Mouse (Mus musculus): ENCODE data around the gene Vmn1r48.
"Not testable (repeated sequence)": the region's sequence is repeated elsewhere in the genome, so short reads cannot be mapped to it uniquely, and the experiment has no call there.

The Vmn1r48 gene

DNA sequence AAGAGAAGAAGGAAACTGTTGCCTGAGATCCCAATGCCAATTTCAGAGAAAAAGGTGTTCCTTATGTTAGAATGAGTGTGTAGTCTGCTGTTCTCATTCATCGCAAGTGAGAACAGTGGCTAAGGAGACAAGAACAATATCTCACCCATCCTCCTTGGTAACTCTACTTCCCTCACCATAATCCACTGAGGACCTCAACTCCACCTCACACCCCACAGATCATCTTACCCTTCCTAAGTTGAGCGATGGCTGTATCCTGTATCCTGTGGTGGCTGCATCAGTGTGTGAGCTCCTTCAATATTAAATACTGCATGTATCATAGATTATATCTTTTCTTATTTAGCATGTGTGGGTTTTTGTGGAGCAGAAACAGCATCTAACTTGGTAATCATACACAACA, at the start of gene Vmn1r48:
TSS of gene Vmn1r48 (minus strand) at position 101 of the 400 bp plus-strand sequence.
- not testable (repeated sequence) for DNase-seq (ENCODE audit: low spot score)

DNA sequence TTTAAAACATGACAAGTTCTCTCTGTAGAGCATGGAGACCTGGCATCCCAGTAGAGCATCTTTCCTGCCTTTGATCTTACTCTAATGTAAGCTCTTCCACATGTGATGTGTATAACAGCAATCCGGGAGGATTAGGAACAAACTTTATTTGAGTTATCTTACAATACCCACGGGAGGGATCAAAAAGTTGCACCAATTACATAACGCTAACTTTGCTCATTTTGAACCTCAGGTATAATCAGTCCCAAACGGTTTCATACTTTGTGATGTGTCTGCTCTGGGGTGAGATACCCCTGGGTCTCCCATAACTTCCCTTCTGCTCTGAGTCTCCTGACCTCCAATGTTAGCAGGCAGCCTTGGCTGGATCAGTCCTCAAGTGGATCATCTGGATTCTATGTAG, 41.8 kb upstream of the Vmn1r48 start, which contains the start of gene Vmn1r49:
TSS of gene Vmn1r49 (minus strand) at position 101 of the 400 bp plus-strand sequence.
- no peak for DNase-seq (ENCODE audit: low spot score)

DNA sequence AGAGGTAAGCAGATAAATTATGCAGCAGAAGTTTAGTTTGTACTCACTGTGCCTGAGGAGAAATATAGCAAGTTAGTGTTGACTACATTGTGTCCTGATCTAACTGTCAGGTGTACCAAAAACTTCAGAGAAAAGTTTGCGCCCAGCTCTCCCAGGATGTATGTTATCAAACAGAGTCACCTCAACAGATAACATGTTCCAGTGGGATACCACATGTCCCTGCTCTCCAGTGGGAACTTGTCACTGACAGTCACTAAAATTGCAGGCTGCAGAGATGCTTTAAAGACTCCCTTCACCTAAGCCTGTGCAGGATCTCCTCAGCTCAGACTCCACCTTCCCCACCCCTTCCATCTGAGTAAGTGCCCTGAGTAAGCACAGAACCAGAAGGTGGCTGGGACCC, 20.8 kb downstream of the Vmn1r48 start, which contains the start of gene Vmn1r47:
TSS of gene Vmn1r47 (plus strand) at position 301 of the 400 bp plus-strand sequence.
- not testable (repeated sequence) for DNase-seq (ENCODE audit: low spot score)

DNA sequence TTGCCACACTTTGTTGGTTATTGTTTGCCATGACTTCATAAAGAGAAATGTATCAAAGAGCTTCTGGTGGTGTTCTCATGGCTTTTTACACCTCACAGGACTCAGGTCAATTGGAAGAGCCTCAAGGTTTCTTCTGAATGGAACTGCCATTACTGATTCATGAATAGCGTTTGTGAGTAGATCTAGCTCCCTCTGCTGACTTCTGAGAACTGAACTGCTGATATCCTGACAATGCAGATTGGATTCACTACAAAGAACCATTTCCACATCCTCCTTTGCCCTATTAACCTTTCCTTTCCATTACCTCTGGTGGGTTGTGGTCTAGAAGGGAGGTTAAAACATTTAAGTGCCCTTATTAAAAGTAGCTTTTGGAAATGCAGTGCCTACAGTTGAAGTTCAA, 50.7 kb downstream of the Vmn1r48 start:
- no peak for DNase-seq (ENCODE audit: low spot score)
